Mouse (Mus musculus): ENCODE data around the gene Ppt2. TPM values are rescaled to one million over a fixed set of nuclear protein-coding genes. Genes with fewer than 3 reads are reported as not detected.

Ppt2 gene
- total RNA-seq, 2 experiments from 2014 or later = 46.8 to 55.8 TPM

- no peak overlapping the region for H3K4me3 ChIP-seq
- no peak for TF ChIP-seq CTCF (conservative IDR thresholded peaks at IDR 0.05)
- no peak for DNase-seq (ENCODE audit: low spot score in 2 of 2)
- no peak overlapping the region for H3K27ac ChIP-seq
These were observed 44.5 kb downstream of the Ppt2 start for GRCm38 (mm10) chr17:34583819-34584218.

- DNase-seq (ENCODE audit: low spot score in 2 of 2) = no peak
- no peak for TF ChIP-seq CTCF (conservative IDR thresholded peaks at IDR 0.05)
- Histone ChIP-seq H3K27ac (no peak overlapping the region), H3K4me3 (no peak overlapping the region)
These were observed 44.9 kb downstream of the Ppt2 start for GRCm38 (mm10) chr17:34583397-34583796.

GRCm38 (mm10) chr17:34582528-34582927 lies 45.8 kb downstream of the Ppt2 start:
- Histone ChIP-seq H3K27ac (no peak overlapping the region), H3K4me3 (no peak overlapping the region)
- DNase-seq (ENCODE audit: low spot score in 2 of 2) = no peak
- no peak for TF ChIP-seq CTCF (conservative IDR thresholded peaks at IDR 0.05)

GRCm38 (mm10) chr17:34578070-34578469 lies 50.2 kb downstream of the Ppt2 start:
- H3K27ac ChIP-seq = no peak overlapping the region
- no peak overlapping the region for H3K4me3 ChIP-seq
- no peak for TF ChIP-seq CTCF (conservative IDR thresholded peaks at IDR 0.05)
- no peak for DNase-seq (ENCODE audit: low spot score in 2 of 2)

- no peak overlapping the region for H3K27ac ChIP-seq
- no peak for DNase-seq (ENCODE audit: low spot score in 2 of 2)
- TF ChIP-seq CTCF (conservative IDR thresholded peaks at IDR 0.05) = no peak
- H3K4me3 ChIP-seq = no peak overlapping the region
These were observed 51.7 kb downstream of the Ppt2 start for GRCm38 (mm10) chr17:34576577-34576976.

GRCm38 (mm10) chr17:34572361-34572760 lies 55.9 kb downstream of the Ppt2 start:
- Histone ChIP-seq H3K27ac (no peak overlapping the region), H3K4me3 (no peak overlapping the region)
- no peak for TF ChIP-seq CTCF (conservative IDR thresholded peaks at IDR 0.05)
- no peak for DNase-seq (ENCODE audit: low spot score in 2 of 2)

- Histone ChIP-seq H3K27ac (no peak overlapping the region), H3K4me3 (no peak overlapping the region)
- no peak for DNase-seq (ENCODE audit: low spot score in 2 of 2)
- TF ChIP-seq CTCF (conservative IDR thresholded peaks at IDR 0.05) = peak; percentile 68
These were observed 56.4 kb downstream of the Ppt2 start for GRCm38 (mm10) chr17:34571875-34572274.

- no peak for TF ChIP-seq CTCF (conservative IDR thresholded peaks at IDR 0.05)
- Histone ChIP-seq H3K27ac (no peak overlapping the region), H3K4me3 (no peak overlapping the region)
- DNase-seq (ENCODE audit: low spot score in 2 of 2) = no peak
These were observed 58.4 kb downstream of the Ppt2 start for GRCm38 (mm10) chr17:34569919-34570318.

- TF ChIP-seq CTCF (conservative IDR thresholded peaks at IDR 0.05) = no peak
- no peak overlapping the region for H3K27ac ChIP-seq
- no peak for DNase-seq (ENCODE audit: low spot score in 2 of 2)
- no peak overlapping the region for H3K4me3 ChIP-seq
These were observed 59.9 kb downstream of the Ppt2 start for GRCm38 (mm10) chr17:34568421-34568820.

GRCm38 (mm10) chr17:34567311-34567710 lies 61.0 kb downstream of the Ppt2 start:
- no peak for TF ChIP-seq CTCF (conservative IDR thresholded peaks at IDR 0.05)
- Histone ChIP-seq H3K4me3 (no peak overlapping the region), H3K27ac (no peak overlapping the region)
- no peak for DNase-seq (ENCODE audit: low spot score in 2 of 2)

Other genes with a start within 250 kb of the Ppt2 start
- gene BC051142, start 229.7 kb downstream of the Ppt2 start, total RNA-seq (2021) = 1 to 10 TPM; 4.1 to 7.2 TPM
- not detected for gene Btnl4, start 151.2 kb downstream of the Ppt2 start, total RNA-seq (2021)
- not detected for gene Btnl6, start 111.2 kb downstream of the Ppt2 start, total RNA-seq (2021)
- gene Notch4, start 64.2 kb downstream of the Ppt2 start, total RNA-seq (2021) = 10 to 100 TPM; 11.0 to 15.9 TPM
- 1 to 10 TPM; 2.4 to 2.5 TPM for gene Gpsm3, start 38.7 kb downstream of the Ppt2 start, total RNA-seq (2021)
- 10 to 100 TPM; 66.9 to 69.5 TPM for gene Pbx2, start 37.2 kb downstream of the Ppt2 start, total RNA-seq (2021)
- under 1 TPM; 0.79 to 0.83 TPM for gene Ager, start 30.6 kb downstream of the Ppt2 start, total RNA-seq (2021)
- 10 to 100 TPM; 72.1 to 80.3 TPM for gene Rnf5, start 24.8 kb downstream of the Ppt2 start, total RNA-seq (2021)
- gene Agpat1, start 24.2 kb downstream of the Ppt2 start, total RNA-seq (2021) = 100 to 1,000 TPM; 153 to 160 TPM
- gene Egfl8, start 12.5 kb downstream of the Ppt2 start, total RNA-seq (2021) = 1 to 10 TPM; 1.7 to 2.4 TPM
- gene Prrt1, start 1.0 kb upstream of the Ppt2 start, total RNA-seq (2021) = 100 to 1,000 TPM; 276 to 305 TPM
- 10 to 100 TPM; 16.2 to 18.8 TPM for gene Fkbpl, start 16.3 kb upstream of the Ppt2 start, total RNA-seq (2021)
- gene Atf6b, start 18.6 kb upstream of the Ppt2 start, total RNA-seq (2021) = 10 to 100 TPM; 92.0 to 93.2 TPM
- 10 to 100 TPM; 10.9 to 11.0 TPM for gene Tnxb, start 42.0 kb upstream of the Ppt2 start, total RNA-seq (2021)
- gene C4b, start 115.4 kb upstream of the Ppt2 start, total RNA-seq (2021) = 10 to 100 TPM; 27.2 to 28.7 TPM
- gene Cyp21a1, start 176.1 kb upstream of the Ppt2 start, total RNA-seq (2021) = under 1 TPM in 1 of 2 experiments, not detected in 1; 0.42 TPM
- 10 to 100 TPM; 55.5 to 61.3 TPM for gene Stk19, start 208.4 kb upstream of the Ppt2 start, total RNA-seq (2021)
- gene Dxo, start 208.5 kb upstream of the Ppt2 start, total RNA-seq (2021) = 10 to 100 TPM; 39.7 to 42.3 TPM
- 10 to 100 TPM; 75.1 to 78.3 TPM for gene Skiv2l, start 221.7 kb upstream of the Ppt2 start, total RNA-seq (2021)
- 10 to 100 TPM; 34.9 to 38.1 TPM for gene Nelfe, start 221.9 kb upstream of the Ppt2 start, total RNA-seq (2021)
- gene Cfb, start 234.0 kb upstream of the Ppt2 start, total RNA-seq (2021) = not detected

All from layer of hippocampus, adult 2 months (tissue).